Mouse (Mus musculus): ENCODE data around the gene Tbx10.
"Not testable (repeated sequence)": the region's sequence is repeated elsewhere in the genome, so short reads cannot be mapped to it uniquely, and the experiment has no call there.

Gene Tbx10

DNA sequence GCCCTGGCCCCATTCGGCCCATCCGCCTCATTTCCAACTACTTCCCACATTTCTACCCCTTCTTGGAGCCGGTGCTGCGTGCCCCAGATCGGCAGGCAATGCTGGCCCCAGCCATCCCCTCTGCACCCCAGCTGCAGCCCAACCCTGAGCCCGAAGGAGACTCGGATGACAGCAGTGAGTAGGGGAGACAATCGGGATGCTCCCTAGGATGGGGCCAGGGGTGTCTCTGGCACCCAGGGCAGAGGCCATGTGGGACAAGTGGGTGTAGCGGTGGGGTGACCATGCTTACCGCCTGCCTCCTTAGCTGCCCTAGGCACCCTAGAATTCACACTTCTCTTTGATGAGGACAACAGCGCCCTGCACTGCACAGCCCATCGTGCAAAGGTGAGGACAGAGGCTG, 11.1 kb downstream of the Tbx10 start:
- no peak for DNase-seq (ENCODE audit: low spot score in 2 of 2)

DNA sequence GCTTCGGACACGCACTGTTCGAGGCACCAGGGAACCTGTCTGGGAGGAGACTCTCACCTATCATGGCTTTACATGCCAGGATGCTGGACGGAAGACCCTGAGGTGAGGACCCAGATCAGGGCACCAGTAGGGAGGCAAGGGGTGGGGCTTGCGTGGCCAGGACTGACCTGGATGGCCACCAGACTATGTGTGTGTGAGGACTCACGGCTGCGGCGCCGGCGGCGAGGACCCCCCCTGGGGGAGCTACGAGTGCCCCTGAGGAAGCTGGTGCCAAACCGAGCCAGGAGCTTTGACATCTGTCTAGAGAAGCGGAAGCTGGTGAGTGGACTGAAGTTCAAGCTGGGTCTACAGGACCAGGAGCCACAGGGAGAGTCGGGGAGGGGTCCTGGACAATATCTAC, 11.8 kb downstream of the Tbx10 start:
- DNase-seq (ENCODE audit: low spot score in 2 of 2): no peak

DNA sequence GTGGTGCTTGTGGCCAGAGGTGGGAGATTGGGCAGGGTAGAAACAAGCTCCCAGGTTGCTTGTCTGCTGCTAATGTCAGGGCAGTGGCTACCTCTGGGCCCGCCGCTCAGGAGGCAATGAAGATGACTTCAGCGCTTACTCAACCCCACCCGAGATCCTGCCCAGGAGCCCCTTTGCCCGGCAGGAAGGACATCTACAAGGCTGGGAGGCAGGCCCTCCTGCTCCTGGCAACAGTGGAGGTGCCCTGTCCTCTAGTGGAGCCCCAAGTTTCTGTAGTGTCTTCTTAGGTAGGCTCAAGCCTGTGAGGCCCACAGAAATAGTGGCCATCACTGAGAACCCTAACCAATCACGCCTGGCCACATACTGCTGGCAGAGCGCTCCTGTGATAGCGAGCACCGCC, 12.5 kb downstream of the Tbx10 start:
- DNase-seq (ENCODE audit: low spot score in 2 of 2): no peak

DNA sequence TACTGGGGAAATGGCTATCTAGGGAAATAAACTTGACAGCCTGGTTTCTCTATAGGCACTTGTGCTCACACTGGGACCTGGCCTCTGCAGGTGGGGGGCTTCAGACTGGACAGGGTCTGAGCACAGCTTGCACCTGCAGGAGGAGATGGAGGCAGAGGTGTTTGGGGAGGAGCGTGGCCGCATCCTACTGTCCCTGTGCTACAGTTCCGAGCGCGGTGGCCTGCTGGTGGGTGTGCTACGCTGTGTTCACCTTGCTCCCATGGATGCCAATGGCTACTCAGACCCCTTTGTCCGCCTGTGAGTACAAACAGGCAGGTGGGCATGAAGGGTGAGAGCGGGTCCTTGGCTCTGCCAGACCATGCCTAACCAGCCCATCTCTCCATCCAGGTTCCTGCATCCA, 13.4 kb downstream of the Tbx10 start:
- DNase-seq (ENCODE audit: low spot score in 2 of 2): no peak

DNA sequence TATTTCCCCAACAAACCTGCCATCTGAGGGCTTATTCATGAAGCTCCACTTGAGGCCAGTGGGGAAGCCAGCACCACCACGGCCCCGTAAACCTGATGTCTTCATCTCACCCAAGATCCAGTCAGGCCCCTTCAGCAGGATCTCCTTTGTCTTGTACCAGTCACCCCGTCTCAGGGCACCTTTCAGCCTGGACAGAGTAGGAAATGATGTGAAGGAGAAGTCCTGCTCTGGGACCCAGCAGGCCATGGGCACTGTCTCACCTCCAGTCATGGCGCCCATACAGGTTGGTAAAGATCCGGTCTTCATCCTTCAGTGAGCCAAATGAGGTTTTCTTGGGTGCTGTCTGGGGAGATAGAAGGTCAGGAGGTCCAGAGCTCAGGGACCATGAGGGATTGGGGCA, 18.5 kb downstream of the Tbx10 start:
- DNase-seq (ENCODE audit: low spot score in 2 of 2): no peak

DNA sequence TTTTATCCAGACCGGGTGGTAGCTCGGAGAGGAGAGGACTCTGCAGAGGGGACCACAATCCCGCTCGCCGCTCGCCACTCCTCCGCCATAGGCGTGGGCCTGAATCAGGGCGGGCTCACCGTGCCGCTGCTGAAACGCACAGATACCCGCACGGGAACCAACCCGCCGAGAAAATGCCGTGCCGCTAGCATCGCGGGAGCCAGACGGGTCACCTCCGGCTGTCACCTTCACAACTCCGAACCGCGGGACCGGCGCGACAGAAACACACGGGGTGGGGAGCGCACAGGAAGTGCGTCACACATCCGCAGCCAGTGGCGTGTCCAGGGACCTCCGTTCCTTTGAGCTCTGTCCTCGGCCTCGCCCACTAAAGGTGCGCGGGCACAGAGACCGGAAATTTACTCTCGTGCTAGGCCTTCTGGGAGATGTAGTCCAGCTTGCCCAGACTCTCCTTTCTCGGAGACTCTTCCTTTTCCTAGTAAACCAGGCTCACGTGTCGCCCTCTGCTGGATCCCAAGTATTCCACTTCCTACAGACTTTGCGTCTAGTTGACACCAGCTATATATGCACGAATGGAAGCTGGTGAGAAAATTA, 20.0 kb downstream of the Tbx10 start, which contains the start of gene Ndufv1:
Ndufv1 (minus strand) TSS at position 375 of the 591 bp plus-strand sequence.
- peak; percentile 83 to 90 for DNase-seq (ENCODE audit: low spot score in 2 of 2)

DNA sequence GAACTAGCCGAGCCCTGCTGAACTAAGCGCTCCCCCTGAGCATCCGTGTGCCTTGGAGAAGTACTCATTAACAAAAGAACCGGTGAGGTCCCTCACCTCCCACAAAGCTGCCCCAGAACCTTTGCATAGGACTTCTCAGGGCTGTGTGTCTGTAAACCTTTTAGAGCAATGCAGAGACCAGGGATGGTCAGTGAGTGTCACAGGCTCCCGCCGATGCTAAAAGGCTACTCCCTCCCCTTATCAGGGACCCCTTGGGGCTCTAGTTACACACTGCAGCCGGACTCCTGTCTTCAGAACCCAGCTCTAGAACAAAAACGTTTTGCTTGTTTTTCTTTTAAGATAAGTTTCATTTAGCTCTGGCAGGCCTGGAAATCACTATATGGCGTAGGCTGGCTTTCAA, 20.5 kb downstream of the Tbx10 start:
- DNase-seq (ENCODE audit: low spot score in 2 of 2): no peak

DNA sequence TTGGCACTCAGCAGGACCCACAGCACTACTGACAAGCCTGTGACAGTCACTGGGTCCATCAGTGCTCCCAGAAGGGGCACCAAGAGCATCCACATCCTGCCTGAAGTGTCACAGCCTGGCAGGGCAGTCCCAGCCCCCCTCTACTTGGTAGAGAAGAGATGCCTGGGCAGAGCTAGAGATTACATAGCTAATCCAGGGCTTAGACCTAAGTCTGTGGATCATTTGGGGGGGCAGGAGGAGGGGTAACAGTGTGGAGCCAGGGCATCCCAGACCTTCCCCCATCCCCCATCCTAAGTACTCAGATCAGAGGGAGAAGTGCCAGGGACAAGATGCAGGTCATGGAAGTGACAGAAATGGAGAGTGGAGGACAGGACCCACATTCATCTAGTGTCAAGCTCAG, 22.2 kb downstream of the Tbx10 start:
- DNase-seq (ENCODE audit: low spot score in 2 of 2): no peak

DNA sequence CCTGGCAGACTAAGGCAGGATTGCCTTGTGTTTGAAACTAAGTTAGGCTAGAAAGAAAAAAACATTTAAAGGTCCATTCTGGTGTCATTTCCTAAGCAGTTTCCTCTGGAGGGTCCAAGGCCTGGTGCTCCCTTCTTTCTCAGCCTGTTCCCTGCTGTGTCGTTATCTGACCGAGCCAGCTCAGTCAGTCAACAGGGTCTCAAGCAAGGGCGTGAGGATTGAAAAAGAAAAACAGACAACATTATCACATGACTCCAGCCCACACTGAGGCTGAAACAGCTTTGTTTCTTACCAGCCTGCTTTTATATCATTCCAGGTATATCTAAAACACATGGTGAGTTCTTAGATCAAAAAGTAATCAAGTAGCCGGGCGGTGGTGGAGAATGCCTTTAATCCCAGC, 23.1 kb downstream of the Tbx10 start:
- DNase-seq (ENCODE audit: low spot score in 2 of 2): no peak

DNA sequence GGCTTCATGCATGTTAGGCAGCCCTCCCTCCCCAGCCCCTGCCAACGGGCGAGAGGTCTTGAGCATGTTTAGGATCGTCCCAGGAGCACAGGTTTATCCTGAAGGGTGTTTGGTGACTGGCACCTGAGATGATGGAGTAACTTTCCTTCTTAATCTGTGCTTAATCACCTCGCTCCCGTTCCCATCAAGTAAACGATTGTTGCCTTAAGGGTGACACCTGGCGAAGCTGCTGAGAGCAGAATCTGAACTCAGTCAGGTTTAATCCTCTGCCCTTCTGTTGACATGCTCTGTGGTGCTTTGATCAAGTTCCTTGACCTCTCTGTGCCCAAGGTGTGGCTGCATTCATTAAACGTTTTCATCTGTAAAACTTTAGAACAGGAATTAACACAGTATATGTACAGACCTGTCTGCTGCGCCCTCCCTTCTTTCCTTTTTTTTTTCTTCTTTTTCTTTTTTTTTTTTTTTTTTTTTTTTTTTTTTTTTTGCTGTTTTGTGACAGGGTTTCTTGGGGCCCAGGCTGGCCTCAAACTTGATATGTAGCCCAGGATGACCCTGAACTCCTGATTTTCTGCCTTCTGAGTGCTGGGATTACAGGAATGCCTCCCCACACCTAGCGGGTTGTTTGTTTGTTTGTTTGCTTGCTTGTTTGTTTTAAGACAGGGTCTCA, 25.5 kb downstream of the Tbx10 start:
- DNase-seq (ENCODE audit: low spot score in 2 of 2): no peak

DNA sequence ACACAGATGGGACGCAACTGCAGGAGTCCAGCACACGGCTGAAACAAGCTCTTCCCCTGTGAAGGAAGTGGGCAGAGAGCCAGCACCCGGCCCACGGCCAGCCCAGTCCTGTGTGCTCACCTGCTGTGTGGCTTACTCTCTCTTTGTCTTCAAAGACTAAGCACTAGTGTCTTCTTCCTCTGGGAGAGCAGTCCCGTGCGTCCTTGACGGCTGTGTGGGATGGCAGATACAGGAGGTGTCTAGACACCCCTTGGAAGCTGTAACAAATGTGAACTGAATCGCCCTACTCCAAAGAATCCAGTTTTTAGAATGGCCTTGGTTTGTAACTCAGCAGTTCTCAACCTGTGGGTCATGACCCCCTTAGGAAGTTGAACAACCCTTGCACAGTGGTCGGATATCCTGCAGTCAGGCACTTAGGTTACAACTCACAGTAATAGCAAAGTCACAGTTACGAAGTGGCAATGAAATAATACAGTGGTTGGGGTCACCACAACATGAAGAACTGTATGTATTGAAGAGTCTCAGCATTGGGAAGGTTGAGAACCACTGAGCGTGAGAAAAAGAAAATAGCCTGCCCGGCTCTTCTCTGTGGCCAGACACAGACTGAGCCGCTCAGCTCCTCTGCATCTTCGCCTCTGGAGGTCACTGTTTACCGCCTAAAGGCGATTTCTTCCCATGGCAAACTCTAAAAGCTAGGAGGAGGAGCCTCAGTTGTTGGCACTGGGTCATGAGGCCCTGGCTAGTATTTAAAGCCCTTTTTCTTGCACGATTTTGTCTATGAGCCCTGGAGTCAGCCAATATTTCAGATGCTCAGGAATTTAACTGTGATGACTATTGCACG, 26.4 kb downstream of the Tbx10 start:
- peak; percentile 40 to 66 for DNase-seq (ENCODE audit: low spot score in 2 of 2)

DNA sequence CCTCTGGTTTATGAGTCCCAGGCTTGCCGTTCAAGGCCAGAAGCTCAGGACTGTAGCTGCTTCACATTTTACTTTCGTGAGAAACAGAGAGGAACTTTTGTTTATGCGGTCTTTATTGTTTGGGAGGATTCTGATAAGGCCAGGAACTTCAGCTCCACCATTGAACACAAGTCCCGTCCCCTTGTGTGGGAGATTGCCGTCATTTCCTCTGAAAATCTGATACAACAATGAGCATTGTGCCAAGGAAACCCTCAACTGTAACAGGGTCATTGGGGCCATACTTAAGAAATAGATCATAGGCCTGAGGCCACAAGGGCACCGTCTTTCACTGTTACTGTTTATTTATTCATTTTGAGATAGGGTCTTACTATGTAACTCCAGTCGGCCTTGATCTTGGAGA, 30.6 kb downstream of the Tbx10 start:
- DNase-seq (ENCODE audit: low spot score in 2 of 2): no peak

DNA sequence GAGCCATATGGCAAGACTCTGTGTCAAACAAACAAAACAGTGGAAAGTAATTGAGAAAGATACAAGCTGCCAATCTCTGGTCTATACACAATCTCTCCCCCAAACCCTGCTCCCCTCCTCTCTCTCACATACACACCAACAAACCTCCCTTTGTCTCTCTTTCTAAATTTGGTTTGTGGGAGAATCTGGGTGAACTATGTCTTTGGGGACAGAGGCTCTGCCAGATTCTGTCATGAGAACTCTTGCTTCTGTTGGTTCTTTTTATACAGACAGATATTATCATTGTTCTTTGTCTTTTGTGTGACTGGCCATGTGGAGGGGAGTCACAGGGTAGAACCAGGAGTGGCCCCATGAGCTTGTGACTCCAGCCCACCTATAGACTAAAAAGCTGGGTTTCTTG, 35.0 kb downstream of the Tbx10 start:
- DNase-seq (ENCODE audit: low spot score in 2 of 2): no peak

DNA sequence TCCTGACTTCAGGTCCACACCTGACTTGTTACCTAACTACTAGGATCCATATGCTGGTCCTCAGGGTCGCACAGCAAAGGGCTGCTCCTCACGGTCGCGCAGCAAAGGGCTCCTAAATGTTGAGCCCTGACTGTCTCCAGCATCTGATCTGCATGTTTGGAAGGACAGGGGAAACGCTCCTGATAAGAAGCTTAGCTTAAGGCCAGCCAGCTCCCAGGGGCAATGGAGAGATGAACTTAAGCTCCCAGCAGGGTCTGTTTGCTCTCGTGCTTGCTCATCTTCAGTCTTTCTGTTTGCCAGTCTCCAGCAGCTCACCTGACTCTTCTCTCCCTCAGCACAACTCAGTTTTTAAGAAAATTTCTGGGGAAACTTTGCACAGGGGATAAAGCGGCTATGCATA, 40.1 kb downstream of the Tbx10 start:
- DNase-seq (ENCODE audit: low spot score in 2 of 2): no peak

DNA sequence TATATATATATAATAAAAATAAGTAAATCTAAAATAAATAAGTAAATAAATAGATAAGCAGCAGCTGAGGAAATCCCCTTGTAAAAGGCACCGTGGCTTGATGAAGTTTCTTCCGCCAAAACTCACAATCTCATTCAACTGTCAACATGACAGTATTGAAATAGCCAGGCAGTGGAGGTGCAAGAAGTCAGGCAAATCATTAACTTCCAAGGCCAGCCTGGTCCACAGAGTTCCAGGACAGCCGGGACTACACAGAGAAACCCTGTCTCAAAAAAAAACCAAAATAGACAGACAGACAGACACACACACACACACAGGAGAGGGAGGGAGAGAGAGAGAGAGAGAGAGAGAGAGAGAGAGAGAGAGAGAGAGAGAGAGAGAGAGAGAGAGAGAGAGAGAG, 40.7 kb downstream of the Tbx10 start:
- DNase-seq (ENCODE audit: low spot score in 2 of 2): no peak

DNA sequence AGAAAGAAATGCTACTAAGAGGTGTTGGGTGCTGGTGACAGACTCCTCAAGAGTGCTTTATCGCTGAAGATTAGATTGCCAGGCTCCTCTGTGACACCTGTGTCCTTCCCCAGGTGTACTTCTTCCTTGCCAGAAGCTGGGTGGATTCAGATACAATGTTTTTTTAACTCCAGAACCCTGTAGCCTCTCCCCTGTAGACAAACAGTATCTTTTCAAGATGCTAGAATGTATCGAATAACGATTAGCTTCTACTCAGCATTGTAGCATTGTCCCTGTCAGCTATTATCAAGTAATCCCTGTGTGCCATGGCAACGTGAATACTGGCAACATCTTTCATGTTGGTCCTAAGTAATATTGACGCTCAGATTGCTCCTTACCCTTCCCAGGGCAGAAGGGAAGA, 41.2 kb downstream of the Tbx10 start:
- no peak for DNase-seq (ENCODE audit: low spot score in 2 of 2)

DNA sequence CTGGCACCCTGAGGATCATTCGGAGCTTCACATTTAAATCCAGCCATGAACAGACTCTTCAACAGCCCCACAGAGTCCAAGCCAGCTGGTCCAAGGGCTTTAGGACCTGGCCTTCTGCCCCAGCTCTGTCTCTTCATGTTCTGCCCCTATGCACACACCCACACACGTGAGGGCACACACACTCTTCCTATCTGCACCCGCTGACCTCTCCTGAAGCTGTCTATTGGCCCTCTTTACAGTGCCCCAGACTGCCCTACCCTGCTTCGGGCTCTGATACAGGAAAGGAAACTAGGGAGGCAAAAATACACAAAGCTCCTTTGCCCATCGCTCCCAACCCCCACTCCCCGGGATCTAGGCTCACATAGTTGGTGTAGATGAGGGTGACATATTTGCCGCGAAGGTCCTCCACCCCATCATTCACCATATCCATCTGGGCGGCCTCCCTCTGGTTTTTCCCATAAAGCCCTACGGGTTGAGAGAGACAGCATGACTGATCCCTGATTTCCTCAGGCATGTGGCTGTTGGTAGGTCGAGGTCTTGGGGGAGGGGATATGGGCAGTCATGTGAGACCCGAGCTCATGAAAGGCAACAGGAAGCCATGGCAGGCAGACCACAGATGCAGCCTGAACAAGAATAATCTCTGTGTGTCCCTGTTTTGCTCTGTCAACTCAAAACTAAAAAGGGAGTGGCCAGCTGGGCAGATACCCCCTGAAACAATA, 43.9 kb downstream of the Tbx10 start:
- no peak for DNase-seq (ENCODE audit: low spot score in 2 of 2)

DNA sequence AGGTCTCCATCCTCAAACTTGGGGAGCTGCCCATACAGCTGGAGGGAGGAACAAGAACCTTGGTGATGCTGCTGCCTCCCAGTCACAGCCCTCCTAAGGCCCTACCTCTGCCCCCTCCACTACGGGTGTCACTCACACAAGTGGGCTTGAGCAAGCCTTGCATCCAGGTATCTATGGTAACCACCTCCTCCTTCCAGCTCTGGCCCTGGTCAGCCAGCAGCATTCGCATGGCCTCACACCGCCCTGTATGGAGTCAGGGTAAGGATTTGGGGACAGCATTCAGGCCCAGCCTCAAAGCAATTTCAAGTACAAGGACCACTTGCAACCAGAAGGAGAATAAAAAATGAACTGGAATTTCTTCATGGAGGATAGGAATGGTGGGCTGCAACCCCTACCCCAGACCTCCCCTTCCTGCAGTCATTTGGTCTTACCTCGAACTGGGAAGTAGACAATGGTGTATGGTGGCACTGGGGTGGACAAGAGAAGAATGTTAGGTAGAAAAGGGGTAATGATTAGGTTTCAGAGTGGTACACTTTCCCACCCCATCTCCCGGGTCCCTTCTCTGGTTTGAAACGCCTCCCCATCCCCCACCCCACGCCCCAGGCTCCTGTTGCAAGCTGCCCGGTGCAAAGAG, 44.7 kb downstream of the Tbx10 start:
- DNase-seq (ENCODE audit: low spot score in 2 of 2): not testable (repeated sequence)

DNA sequence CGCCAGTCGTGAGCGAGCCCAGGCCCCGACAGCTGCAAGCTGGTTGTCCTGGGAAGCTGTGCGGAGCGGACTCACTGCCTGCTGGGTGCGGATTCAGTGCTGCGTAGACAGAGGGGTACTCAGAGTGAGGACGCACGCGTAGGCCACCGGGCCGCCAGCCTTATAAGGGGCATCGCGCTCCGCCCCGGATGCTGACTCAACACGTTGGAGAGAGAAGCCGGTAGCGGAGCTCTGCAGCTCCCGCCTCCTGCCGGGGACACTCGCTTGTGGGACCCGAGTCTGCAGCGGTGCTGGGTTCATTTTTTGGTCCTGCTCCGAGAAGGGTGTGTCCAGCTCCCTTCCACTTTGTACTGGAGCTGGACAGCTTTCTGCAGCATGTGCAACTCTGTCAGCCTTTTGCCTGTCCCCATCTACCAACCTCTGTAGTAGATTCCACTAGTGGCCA, 45.3 kb downstream of the Tbx10 start, which contains the start of gene Gstp1:
Gstp1 (minus strand) TSS at position 198 of the 445 bp plus-strand sequence.
- peak; percentile 68 to 79 for DNase-seq (ENCODE audit: low spot score in 2 of 2)

DNA sequence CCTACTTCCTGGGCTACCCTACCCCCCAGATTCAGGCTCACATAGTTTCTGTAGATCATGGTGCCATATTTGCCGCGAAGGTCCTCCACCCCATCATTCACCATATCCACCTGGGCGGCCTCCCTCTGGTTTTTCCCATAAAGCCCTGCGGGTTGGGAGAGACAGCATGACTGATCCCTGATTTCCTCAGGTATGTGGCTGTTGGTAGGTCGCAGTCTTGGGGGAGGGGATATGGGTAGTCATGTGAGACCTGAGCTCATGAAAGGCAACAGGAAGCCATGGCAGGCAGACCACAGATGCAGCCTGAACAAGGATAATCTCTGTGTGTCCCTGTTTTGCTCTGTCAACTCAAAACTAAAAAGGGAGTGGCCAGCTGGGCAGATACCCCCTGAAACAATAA, 48.4 kb downstream of the Tbx10 start:
- DNase-seq (ENCODE audit: low spot score in 2 of 2): not testable (repeated sequence)

DNA sequence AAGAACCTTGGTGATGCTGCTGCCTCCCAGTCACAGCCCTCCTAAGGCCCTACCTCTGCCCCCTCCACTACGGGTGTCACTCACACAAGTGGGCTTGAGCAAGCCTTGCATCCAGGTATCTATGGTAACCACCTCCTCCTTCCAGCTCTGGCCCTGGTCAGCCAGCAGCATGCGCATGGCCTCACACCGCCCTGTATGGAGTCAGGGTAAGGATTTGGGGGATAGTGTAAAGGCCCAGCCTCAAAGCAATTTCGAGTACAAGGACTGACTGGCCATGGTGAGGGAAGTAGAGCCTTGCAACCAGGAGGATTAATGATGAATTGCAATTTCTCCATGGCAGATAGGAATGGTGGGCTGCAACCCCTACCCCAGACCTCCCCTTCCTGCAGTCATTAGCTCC, 48.9 kb downstream of the Tbx10 start:
- DNase-seq (ENCODE audit: low spot score in 2 of 2): not testable (repeated sequence)

DNA sequence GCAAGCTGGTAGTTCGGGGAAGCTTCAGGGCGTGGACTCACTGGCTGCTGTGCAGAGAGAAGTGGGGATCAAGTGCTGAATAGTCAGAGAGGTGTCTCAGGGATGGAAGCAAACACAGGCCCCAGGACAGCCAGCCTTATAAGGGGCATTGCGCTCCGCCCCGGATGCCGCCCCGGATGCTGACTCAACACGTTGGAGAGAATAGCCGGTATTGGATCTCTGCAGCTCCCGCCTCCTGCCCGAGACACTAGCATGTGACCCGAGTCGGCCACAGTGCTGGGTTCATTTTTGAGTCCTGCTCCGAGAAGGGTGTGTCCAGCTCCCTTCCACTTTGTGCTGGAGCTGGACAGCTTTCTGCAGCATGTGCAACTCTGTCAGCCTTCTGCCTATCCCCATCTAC, 49.6 kb downstream of the Tbx10 start:
- no peak for DNase-seq (ENCODE audit: low spot score in 2 of 2)
